Mouse (Mus musculus) E14TG2a.4 (cell line): ENCODE measurements at regions not wholly inside any gene's neighbourhood (a gene's known extent, or its start where the extent isn't known, plus 50 kb on each side); places are given as distances from the start of the nearest gene placed in this dataset.

Experiments
- CTCF ChIP-seq: conservative IDR thresholded peaks from 2 replicates; pipeline ENCODE4 v1.5.1; 2014; ENCODE audit warnings: low read length
- NANOG ChIP-seq: IDR thresholded peaks from 2 replicates; pipeline ENCODE4 v1.6.1; 2014; ENCODE audit warnings: borderline replicate concordance, low read length, mixed read lengths

DNA sequence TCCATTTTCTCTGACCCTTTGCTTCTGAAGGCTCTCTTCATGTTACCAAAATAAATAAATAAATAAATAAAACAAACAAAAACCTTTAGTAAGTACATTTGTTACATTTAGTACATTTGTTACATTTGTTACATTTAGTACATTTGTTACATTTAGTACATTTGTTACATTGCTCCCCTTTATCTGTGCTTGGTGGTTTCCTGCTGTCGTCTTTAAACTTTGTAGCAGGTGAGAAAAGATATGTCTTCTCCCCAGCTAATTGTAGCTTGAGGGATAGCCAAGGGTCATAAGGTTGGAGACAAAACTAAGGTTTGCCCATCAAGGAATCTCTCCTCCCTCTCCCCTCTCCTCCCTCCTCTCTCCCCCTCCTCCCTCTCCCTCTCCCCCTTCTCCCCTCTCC lies 92.0 kb downstream of the Il20rb start:
- TF ChIP-seq CTCF (no peak), NANOG (no peak)
